Mouse (Mus musculus): ENCODE results near the gene Fgfr2.
"Not testable (repeated sequence)": the region's sequence is repeated elsewhere in the genome, so short reads cannot be mapped to it uniquely, and the experiment has no call there.

Gene Fgfr2

DNA sequence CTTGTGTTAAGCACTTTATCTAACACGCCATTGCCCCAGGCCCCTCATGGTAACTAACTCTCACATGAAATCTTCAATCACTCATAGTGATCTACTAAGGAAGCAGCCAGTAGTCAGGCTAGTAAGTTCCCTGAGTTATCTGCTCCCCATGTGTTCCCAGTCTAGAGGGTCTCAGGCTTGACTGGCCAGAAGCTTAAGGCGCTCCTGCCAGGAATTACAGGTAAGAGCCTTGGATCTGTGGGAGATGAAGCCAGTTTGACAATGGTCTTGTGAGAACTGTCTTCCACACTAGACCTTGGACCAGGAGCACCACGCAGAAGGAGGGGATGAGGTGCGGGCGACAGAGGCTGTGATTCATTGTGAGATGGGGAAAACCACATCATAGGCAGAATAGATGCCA lies 1644.7 kb downstream of the Fgfr2 start:
- DNase-seq (ENCODE audit: low read depth, low spot score): no peak

DNA sequence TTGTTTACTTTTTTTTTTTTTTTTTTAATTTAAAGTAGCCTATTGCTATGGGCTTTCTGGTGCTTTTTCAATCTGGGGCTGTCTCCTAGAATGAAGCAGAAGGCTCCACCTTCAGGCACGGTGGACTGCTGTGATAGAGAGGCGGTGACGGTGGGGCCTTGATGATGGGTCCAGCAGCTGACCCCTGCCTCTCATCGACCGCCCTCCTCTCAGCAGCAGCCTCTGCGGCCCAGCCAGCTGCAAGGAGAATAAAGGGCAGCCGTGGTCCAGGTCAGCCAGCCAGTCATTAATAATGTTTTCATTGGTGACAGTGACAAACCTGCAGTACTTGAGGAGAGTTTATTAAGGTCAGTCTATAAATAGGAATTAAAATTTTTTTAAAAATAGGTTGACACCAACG lies 1646.0 kb downstream of the Fgfr2 start:
- DNase-seq (ENCODE audit: low read depth, low spot score): no peak

DNA sequence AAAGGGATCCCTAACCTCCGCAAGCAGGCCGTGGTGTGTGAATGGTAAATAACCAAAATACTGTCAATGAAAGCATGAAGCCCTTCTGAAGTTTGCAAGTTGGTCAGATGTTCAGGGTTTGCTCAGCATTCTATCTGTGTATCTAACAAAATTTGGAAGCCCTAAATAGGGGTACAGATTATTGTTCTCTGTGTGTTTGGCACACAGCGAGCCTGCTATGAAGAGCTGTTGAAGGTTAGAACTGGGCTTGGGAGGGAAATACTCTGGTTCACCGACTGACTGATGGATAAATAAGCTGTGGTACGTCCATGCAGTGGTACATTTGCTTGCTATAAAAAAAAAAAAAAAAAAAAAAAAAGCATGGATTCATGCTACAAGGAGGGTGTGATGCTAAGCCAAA lies 1651.6 kb downstream of the Fgfr2 start:
- no peak for DNase-seq (ENCODE audit: low read depth, low spot score)

- peak; percentile 63 for DNase-seq (ENCODE audit: low read depth, low spot score)
These were observed 1653.6 kb downstream of the Fgfr2 start for GRCm38 (mm10) chr7:131469506-131469905.

- DNase-seq (ENCODE audit: low read depth, low spot score): no peak
These were observed 1655.8 kb downstream of the Fgfr2 start for GRCm38 (mm10) chr7:131467312-131467711.

DNA sequence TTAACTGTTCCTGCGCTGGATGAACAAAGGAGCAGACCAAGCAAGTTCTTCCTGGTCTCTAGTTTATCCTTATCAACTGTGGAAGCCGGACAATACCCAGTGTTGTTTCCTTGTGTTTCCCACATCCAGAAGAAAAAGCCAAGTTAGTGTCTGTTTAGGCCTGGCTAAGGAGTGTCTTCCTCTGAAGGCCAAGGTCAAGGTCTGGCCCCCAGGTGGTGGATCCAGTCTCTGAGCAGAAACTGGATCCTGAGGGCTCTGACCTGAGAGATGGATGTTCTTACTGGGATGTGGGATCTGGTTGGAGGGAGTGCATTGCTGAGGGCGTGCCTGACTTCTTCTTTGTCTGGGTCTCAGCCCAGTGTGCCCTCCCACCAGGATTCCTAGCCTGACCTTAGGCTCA lies 1657.4 kb downstream of the Fgfr2 start:
- no peak for DNase-seq (ENCODE audit: low read depth, low spot score)

DNA sequence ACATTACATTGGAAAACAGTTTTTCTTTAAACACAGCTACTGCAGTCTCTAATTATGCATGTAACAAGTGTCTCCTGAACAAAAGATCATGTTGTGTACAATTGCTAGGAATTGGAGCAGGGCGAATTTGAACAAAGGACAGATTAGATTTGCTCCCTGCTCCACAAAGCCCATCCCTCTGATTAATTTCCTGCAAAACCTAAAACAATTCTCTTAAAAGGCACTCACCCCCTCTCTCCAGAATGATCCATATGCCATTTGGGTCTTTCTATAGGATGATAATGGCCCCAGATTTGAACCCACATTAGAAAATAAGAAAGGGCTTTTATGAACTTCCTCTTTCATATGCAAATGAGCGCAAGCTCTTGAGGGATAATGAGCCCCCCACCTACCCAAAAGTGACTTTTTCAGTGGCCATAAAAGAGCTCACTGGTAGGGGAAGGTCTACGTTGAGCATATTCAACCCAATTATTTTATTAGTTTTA lies 1658.0 kb downstream of the Fgfr2 start:
- DNase-seq (ENCODE audit: low read depth, low spot score): peak; percentile 10

DNA sequence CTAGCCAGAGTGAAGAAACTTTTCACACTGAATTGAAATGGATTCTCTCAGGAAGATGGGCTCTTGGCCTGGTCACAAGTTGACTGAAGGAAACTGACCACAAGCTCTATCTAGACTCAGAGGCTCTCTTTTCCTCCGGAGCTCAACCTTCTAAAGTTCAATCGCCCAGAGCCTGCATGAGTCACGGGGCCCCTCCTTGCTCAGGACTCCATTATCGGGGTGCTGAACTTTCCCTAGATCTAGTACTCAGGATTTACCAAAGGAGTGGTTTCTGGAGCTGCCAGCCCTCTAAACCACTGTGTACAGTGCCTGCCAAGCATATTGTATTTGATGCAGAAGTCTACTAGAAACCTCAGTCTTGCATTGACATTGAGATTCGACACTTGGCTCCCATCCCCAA lies 1666.4 kb downstream of the Fgfr2 start:
- DNase-seq (ENCODE audit: low read depth, low spot score): no peak

DNA sequence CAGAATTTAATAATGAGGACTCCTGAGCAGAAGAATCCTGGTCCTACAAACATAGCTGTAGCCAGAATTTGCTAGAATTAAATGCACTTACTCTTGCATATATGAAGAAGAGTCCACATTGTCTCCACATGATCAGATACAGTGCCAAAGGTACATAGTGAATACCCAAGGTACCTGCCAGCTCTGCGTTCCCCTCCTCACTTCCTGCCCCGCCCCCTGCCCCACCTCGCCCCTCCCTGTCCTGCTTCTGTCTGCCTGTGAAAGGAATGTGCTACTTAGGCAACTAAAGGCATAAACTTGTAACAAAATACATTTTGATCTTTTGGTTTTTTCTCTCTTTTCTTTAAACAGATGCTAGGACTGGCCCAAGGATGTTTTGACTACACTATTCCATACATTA lies 1686.1 kb downstream of the Fgfr2 start:
- no peak for DNase-seq (ENCODE audit: low read depth, low spot score)

GRCm38 (mm10) chr7:131434276-131434675 lies 1688.9 kb downstream of the Fgfr2 start:
- DNase-seq (ENCODE audit: low read depth, low spot score): no peak

DNA sequence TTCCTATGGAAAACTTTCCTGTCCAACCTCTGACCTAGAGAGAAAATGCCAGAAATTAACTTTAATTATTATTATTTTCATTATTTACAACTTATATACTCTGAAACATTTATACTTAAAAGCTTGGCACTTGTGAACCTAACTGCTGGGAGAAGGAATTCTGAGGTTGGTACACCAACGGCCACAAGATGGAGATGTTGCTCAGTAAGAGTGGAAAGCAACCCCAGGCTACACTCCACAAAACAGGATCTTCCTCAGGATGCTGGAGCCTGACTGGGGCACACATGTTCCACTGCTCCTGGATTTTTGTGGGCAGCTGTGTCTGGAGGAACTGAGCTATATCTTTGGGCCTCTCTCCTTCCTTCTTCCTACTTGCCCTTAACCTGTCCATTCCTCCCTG lies 1690.9 kb downstream of the Fgfr2 start:
- DNase-seq (ENCODE audit: low read depth, low spot score): peak; percentile 16

DNA sequence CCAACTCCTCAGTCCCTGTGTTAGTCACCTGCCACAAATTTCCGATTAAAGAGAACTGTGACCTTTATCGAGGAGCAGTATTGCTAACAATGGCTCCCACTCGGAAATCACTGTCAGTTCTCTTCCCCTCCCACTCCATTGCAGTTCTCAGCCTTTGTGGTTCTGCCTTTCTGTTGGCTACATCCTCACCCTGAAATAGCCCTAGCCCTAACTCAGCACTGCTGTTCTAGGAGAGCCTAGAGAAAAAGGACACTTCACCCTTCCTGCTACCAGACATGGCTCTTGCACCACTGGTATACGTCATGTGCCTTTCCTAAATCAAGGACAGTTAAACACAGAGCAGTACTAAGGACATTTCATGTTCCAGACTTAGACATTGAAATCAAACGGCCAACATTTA lies 1695.8 kb downstream of the Fgfr2 start:
- DNase-seq (ENCODE audit: low read depth, low spot score): no peak

DNA sequence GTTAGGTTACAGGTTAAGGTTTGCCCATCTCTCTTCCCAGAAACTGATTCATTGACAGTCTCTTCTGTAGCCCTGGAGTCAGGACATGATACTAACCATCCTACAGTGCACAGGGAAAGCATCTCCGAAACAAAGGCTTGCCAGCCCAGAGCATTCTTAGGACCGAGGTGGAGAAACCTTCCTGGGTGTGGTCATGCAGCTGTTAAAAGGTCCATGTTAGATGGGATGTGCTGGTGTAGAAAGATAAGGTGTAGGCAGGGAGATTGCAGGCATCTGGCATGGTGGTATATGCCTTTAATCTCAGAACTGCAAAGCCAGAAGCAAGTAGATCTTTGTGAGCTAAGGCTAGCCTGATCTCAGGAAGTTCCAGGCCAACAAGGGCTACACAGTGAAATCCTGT lies 1698.2 kb downstream of the Fgfr2 start:
- DNase-seq (ENCODE audit: low read depth, low spot score): no peak

GRCm38 (mm10) chr7:131417605-131418004 lies 1705.5 kb downstream of the Fgfr2 start:
- no peak for DNase-seq (ENCODE audit: low read depth, low spot score)

GRCm38 (mm10) chr7:131416742-131417141 lies 1706.4 kb downstream of the Fgfr2 start:
- not testable (repeated sequence) for DNase-seq (ENCODE audit: low read depth, low spot score)

GRCm38 (mm10) chr7:131411941-131412270 lies 1711.2 kb downstream of the Fgfr2 start:
- no peak for DNase-seq (ENCODE audit: low read depth, low spot score)

DNA sequence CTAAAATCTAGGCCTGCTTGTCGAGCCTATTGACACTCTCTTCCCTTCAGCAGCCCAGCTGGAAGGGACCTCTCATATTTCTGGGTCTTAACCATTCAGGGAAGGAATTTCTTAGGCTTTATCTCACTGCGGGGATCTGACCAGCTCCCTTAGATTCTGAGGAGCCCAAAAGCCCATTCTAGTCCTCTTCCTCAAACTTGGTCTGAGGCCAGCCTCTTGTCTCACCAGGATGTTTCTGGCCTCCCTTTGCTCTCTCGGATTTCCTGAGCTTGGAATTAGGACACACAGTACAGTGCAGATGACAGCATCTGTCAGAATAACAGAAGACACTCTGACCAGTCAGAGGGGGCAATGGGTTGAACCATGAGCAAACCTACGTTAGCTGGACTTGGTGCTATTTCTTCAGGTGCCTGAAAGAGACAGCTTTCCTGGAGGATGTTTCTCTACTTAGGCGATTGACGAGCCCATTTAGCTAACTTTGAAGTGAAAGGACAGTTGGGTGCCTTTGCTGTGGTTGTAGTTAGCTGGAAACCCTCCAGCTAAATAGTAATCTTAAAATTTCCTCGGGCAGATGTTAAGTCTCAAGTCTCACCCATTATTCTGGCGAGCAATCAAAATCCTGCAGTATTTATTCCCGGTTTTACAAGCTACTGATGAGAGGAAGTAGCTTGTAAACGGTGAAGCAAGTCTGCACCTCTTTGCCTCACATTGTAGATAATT lies 1711.8 kb downstream of the Fgfr2 start:
- DNase-seq (ENCODE audit: low read depth, low spot score): peak; percentile 8

DNA sequence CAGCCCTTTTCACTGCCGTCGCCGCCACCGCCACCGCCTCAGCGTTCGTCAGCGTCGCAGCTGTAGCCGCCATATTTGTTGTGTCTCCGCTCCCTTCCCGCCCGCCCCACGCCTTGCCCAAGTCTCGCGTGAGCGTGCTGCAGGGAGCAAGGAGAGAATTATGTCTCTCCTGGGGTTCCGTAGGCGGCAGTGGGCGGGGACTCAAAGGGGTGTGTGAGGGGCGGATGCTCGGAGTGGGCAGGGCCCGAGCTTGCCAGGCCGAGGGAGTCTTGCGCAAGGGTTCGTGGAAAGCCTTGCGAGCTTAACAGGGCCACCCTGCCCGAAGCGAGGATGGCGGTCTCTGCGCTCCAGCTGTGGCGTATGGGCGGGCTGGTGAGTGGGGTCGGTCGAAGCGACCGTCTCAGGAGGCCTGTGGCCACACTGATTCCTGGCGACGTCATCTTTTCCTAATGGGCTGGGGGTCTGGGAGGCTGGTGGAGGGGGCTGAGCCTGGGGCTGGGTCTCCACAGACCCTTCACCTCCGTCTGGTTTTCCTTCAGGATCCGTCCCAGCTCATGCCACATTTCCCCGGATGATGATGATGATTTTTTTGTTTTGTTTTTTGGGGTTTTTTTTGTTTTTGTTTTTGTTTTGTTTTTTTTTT lies 1712.6 kb downstream of the Fgfr2 start, which contains the start of the genes Ikzf5 and Acadsb:
Gene Ikzf5, minus strand, starts transcription at position 106 of the 643 bp plus-strand sequence.
Gene Acadsb, plus strand, starts transcription at position 186 of the 643 bp plus-strand sequence.
- DNase-seq (ENCODE audit: low read depth, low spot score): peak; percentile 97

DNA sequence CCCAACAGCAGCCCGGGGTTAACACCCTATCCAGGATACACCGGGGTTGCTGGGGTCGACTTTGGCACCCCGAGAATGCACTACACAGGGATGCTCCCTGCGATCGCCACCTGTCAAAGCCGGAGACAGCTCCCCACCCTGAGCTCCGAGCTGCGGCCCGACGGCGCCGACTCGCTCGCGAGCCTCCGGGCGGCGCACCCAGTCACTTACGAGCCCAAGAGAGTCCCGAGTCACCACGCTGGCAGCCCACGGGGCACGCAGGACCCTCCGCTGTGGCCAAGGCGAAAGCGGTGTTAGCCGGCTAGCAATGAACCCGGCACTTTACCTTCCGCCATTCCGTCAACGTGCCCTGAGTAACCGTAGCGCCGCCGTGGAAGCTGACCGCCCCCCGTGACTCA lies 1713.2 kb downstream of the Fgfr2 start:
- no peak for DNase-seq (ENCODE audit: low read depth, low spot score)

DNA sequence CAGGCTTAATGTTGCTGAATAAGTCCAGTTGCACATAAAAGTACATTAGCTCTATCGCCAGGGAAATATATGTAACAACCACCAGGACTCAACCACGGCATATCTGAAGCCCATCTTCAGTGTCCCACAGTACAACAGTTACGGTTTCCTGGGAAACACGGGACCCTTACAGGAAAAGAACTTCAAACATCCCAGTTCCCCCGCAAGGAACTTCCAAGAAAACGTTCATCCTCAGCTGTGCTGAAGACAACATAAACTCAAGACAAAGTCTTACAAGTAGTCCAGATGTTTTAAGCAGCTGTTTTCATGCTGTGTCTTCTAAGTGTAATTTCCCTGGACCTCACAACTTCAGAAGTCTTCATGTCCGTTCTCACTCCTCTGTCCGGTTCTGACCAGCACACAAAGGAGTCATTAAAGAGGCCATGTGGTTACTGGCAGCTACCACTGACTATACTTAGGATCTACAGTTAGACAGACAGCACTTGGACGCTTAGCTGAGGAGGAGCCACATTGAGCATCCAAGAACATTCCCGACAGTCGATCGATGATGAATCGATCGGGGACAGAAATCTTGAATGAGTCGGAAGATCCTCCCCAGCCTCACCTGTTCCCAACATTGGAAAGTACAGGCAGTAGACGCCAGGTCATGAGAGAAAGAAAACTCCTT lies 1713.7 kb downstream of the Fgfr2 start:
- no peak for DNase-seq (ENCODE audit: low read depth, low spot score)

- DNase-seq (ENCODE audit: low read depth, low spot score): not testable (repeated sequence)
These were observed 1731.4 kb downstream of the Fgfr2 start for GRCm38 (mm10) chr7:131391761-131392160.

DNA sequence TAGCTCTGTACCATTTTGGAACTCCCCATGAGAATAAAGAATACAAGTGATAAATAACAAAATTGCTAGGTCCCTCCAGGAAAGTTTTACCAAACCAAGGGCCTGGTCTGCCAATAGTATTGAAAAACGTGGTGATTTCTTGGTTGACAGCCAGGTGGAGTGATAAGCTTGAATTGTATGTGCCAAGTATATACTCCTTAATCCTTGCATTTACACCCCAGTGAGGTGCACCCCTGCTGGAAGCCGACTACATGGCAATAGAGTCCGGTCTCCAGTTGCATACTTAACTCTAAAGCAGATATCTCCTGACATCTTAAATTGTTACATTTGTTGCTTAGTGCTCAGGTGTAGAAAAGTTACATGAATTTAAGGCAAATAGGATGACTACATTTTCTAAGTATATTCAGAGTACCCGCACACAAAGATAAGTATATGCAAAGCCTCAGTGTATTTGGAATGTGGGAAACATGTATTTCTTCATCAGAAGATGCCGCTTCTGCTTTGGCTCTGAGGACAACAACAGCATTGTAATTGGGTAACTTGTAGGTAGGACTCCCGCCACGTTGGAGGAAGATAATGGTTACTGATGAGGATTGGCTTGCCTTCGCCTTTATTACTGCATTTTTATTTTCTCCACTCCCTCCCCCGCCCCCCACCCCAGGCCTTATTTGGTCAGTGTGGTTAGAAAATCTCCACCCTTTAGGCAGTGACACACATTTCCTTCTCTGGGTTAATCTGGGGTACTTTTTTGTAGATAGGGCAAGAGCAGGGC lies 1751.1 kb downstream of the Fgfr2 start:
- DNase-seq (ENCODE audit: low read depth, low spot score): peak; percentile 52
